Mouse (Mus musculus) kidney, adult 2 months (tissue): ENCODE measurements around the gene Gm49394.

Experiments
- CTCF ChIP-seq: fragments of 200-500 bp; conservative IDR thresholded peaks from 2 replicates; pipeline ENCODE4 v1.5.1; 2011; ENCODE audit warnings: low read depth, mild to moderate bottlenecking, control low read depth, low read length, moderate library complexity, mixed read lengths; ENCODE audit not compliant: insufficient read depth, insufficient read length
- POLR2A ChIP-seq: fragments of 200-500 bp; IDR thresholded peaks from one replicate; pipeline ENCODE4 v1.6.1; 2011; ENCODE audit warnings: low read depth, low read length, control low read depth

GRCm38 (mm10) chr7:142659181-142659681 lies 10.5 kb downstream of the Gm49394 start:
- TF ChIP-seq CTCF: no peak
- no peak for TF ChIP-seq POLR2A
